Mouse (Mus musculus): Measurements from ENCODE around the gene Olfr1044.
"Not testable (repeated sequence)": the region's sequence is repeated elsewhere in the genome, so short reads cannot be mapped to it uniquely, and the experiment has no call there.

Gene Olfr1044

GRCm38 (mm10) chr2:86177720-86178119, at the start of gene Olfr1044:
TSS of gene Olfr1044 (minus strand) at chr2:86177820.
- DNase-seq (ENCODE audit: low spot score) = no peak

GRCm38 (mm10) chr2:86219214-86219613, 41.6 kb upstream of the Olfr1044 start, which contains the start of gene Olfr1046:
TSS of gene Olfr1046 (minus strand) at chr2:86219314.
- no peak for DNase-seq (ENCODE audit: low spot score)

DNA sequence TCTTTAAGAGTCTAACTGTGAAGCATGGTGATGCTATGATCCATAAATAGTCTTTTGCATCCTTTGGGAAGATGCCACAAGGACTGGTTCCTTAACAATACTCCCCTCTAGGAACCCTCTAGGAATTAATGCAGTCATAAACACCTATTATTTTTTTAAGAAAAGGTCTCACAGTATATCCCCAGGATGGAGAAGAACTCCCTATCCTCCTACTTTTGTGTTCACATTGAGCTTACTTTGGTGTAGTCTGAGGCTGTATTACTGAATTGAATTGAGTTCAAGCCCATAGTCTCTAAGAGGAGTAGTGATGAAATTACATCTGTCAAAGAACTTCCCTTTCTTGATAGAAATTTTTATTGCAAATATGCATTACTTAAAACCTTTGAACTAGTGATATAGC, 25.3 kb upstream of the Olfr1044 start, which contains the start of gene Olfr1045:
Olfr1045 (minus strand) TSS at position 101 of the 400 bp plus-strand sequence.
- DNase-seq (ENCODE audit: low spot score) = no peak

- no peak for DNase-seq (ENCODE audit: low spot score)
Measured at GRCm38 (mm10) chr2:86195863-86196262, 18.2 kb upstream of the Olfr1044 start.

- DNase-seq (ENCODE audit: low spot score) = no peak
Measured at GRCm38 (mm10) chr2:86185583-86185982, 8.0 kb upstream of the Olfr1044 start, which contains the start of gene Olfr52. TSS of gene Olfr52 (minus strand) at chr2:86185683.

DNA sequence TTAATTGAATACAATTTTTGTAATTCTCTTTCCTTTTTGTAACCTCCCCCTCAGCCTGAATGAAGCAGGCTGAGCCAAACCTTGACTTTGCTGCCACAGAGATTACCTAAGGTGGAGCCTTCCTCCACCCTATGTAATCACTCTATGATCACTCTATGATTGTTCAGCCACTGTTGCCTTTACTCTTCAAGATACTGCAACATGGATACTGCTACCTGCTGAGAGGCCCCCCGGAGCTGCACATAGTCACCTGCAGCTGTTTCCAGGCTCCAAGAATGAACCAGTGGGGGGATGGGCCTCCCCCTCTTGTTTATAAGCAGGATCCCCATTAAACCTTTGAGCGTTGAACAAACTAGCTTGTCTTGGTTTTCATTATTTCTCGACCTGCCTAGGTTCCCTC, 2.3 kb upstream of the Olfr1044 start:
- DNase-seq (ENCODE audit: low spot score) = no peak

DNA sequence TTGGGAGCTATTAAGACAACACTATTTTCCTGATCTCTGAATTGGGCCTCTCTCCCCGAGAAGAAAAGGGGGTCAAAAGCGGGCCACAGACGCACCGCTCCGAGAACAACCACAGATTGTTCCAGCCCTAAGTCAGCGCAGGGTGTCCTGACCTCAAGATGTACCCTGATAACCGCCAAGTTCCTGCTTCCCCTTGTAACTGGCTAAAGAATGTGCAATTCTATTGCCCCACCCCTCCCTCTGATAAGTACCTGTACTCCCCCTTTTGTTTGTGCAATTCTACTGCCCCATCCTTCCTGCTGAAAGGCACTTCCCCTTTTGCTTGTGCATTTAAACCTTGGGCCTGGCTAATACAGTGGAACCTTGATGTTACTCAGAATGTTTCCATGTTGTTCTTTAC, 2.2 kb downstream of the Olfr1044 start:
- DNase-seq (ENCODE audit: low spot score) = not testable (repeated sequence)

DNA sequence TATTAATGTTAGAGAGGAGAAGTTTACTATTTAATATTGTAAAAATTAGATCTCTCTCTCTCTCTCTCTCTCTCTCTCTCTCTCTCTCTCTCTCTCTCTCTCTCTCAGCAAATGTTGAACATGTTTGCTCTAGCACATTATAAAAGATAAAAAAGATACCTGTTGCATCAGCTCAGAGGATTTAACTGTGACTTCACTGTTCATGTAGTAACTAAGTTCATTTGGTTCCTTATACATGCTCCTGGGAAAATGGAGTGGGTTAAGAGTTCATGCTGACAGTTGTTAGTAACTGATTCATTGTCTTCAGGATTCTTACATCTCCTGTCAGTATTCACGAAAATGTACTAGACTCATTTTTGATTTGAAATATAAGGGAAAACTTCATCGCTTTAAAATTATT, 10.2 kb downstream of the Olfr1044 start, which contains the start of gene Olfr1043:
Olfr1043 (minus strand) TSS at position 101 of the 400 bp plus-strand sequence.
- DNase-seq (ENCODE audit: low spot score) = no peak

GRCm38 (mm10) chr2:86161738-86162137, 15.9 kb downstream of the Olfr1044 start, which contains the start of gene Olfr1042:
TSS of gene Olfr1042 (minus strand) at chr2:86161838.
- no peak for DNase-seq (ENCODE audit: low spot score)

GRCm38 (mm10) chr2:86146632-86147031, 31.0 kb downstream of the Olfr1044 start, which contains the start of gene Olfr1040:
TSS of gene Olfr1040 (minus strand) at chr2:86146732.
- DNase-seq (ENCODE audit: low spot score) = no peak

GRCm38 (mm10) chr2:86135828-86136227, 41.8 kb downstream of the Olfr1044 start, which contains the start of gene Olfr1039:
TSS of gene Olfr1039 (minus strand) at chr2:86135928.
- DNase-seq (ENCODE audit: low spot score) = no peak
